Comparison of ENCODE assay signal across 8 mouse cellular contexts in genomic region chr12:22951956-22952355, GRCm38 (mm10).
DNase-seq lines count a peak whose midpoint lies in the region; TF ChIP-seq lines count a peak whose summit lies in the region.
"Not testable (repeated sequence)": the region's sequence is repeated elsewhere in the genome, so short reads cannot be mapped to it uniquely, and the experiment has no call there.

No protein-coding gene starts in this region.

- not testable (repeated sequence) for H3K36me3 ChIP-seq in heart, adult 2 months (ENCODE audit: control insufficient read depth, insufficient read depth, low read length)

- H3K79me2 ChIP-seq in heart, adult 2 months (replicated peaks; ENCODE audit: control insufficient read depth, insufficient read depth, low read length): not testable (repeated sequence)

- TF ChIP-seq POLR2A in heart, adult 2 months (IDR thresholded peaks at IDR 0.05; ENCODE audit: insufficient read depth, low read depth, low read length): not testable (repeated sequence)

- TF ChIP-seq EP300 in heart, adult 2 months (IDR thresholded peaks at IDR 0.05; ENCODE audit: insufficient read depth, low read depth, low read length): not testable (repeated sequence)

- H3K27me3 ChIP-seq in heart, adult 2 months (ENCODE audit: control insufficient read depth, insufficient read depth, low read length): not testable (repeated sequence)

- H3K9ac ChIP-seq in heart, adult 2 months (ENCODE audit: low read depth, low read length): not testable (repeated sequence)

- not testable (repeated sequence) for H3K4me1 ChIP-seq in heart, adult 2 months (ENCODE audit: control insufficient read depth, insufficient read depth, low read length)

- intact Hi-C loops in heart, adult 2 months (cut with DNase I); left cerebral cortex, postnatal 4 days (cut with DNase I): not testable (repeated sequence)

- not testable (repeated sequence) for H3K4me3 ChIP-seq in heart, adult 2 months

- whole genome bisulfite sequencing in heart, adult 2 months: 46% methylated on average over 3 of the region's 3 CpGs

- TF ChIP-seq CTCF in heart, adult 2 months (IDR thresholded peaks at IDR 0.05): peak; percentile 62

- DNase-seq in adrenal gland, adult 8-10 months: peak; percentile 3
- peak; percentile 2 for DNase-seq in cerebellum, postnatal 36 days
- peak; percentile 5 to 18 for DNase-seq in heart, adult 2 months
- peak; percentile 0 to 56 for DNase-seq in kidney, adult 8-10 months
- peak; percentile 26 to 56 for DNase-seq in layer of hippocampus, postnatal 10 days (ENCODE audit: low spot score in 2 of 2)
- peak; percentile 24 for DNase-seq in left cerebral cortex, postnatal 4 days
- peak; percentile 8 for DNase-seq in right cerebral cortex, postnatal 14 days
- peak; percentile 3 to 7 for DNase-seq in thymus, postnatal 36 days

- not testable (repeated sequence) for H3K27ac ChIP-seq in heart, adult 2 months
